Mouse (Mus musculus): ENCODE results near the gene Irs2. TPM values are rescaled to one million over a fixed set of nuclear protein-coding genes. Genes with fewer than 3 reads are reported as not detected.

Gene Irs2
- polyA plus RNA-seq, 1 experiment = 13.9 TPM

GRCm38 (mm10) chr8:10945939-10946740, 62.1 kb downstream of the Irs2 start:
- peak overlapping the region; percentile 69 for H3K27ac ChIP-seq (ENCODE audit: insufficient read depth, low read length)
- H3K4me3 ChIP-seq (ENCODE audit: insufficient read depth, low read length) = no peak overlapping the region
- TF ChIP-seq POLR2A (IDR thresholded peaks at IDR 0.05; ENCODE audit: low read depth, low read length) (peak; percentile 69), CTCF (IDR thresholded peaks at IDR 0.05; ENCODE audit: borderline replicate concordance, insufficient read depth, low read length) (no peak)
- peaks cover 10% of the 10 kb centered on the region for H3K4me1 ChIP-seq (ENCODE audit: control insufficient read depth, insufficient read depth, low read length)

- peaks cover 10% of the 10 kb centered on the region for H3K4me1 ChIP-seq (ENCODE audit: control insufficient read depth, insufficient read depth, low read length)
- TF ChIP-seq CTCF (IDR thresholded peaks at IDR 0.05; ENCODE audit: borderline replicate concordance, insufficient read depth, low read length) = no peak
- no peak for TF ChIP-seq POLR2A (IDR thresholded peaks at IDR 0.05; ENCODE audit: low read depth, low read length)
- peak overlapping the region; percentile 28 for H3K27ac ChIP-seq (ENCODE audit: insufficient read depth, low read length)
- H3K4me3 ChIP-seq (ENCODE audit: insufficient read depth, low read length) = no peak overlapping the region
These were observed 62.8 kb downstream of the Irs2 start for GRCm38 (mm10) chr8:10945490-10945889.

GRCm38 (mm10) chr8:10943314-10944060, 64.8 kb downstream of the Irs2 start:
- Histone ChIP-seq H3K4me1 (ENCODE audit: control insufficient read depth, insufficient read depth, low read length) (peaks cover 13% of the 10 kb centered on the region), H3K27ac (ENCODE audit: insufficient read depth, low read length) (no peak overlapping the region), H3K4me3 (ENCODE audit: insufficient read depth, low read length) (no peak overlapping the region)
- no peak for TF ChIP-seq CTCF (IDR thresholded peaks at IDR 0.05; ENCODE audit: borderline replicate concordance, insufficient read depth, low read length)
- TF ChIP-seq POLR2A (IDR thresholded peaks at IDR 0.05; ENCODE audit: low read depth, low read length) = no peak

- no peak for TF ChIP-seq CTCF (IDR thresholded peaks at IDR 0.05; ENCODE audit: borderline replicate concordance, insufficient read depth, low read length)
- TF ChIP-seq POLR2A (IDR thresholded peaks at IDR 0.05; ENCODE audit: low read depth, low read length) = no peak
- no peak overlapping the region for H3K4me3 ChIP-seq (ENCODE audit: insufficient read depth, low read length)
- H3K4me1 ChIP-seq (ENCODE audit: control insufficient read depth, insufficient read depth, low read length) = peaks cover 2% of the 10 kb centered on the region; the same call in 1 of the 2 replicates
- no peak overlapping the region for H3K27ac ChIP-seq (ENCODE audit: insufficient read depth, low read length)
These were observed 68.4 kb downstream of the Irs2 start for GRCm38 (mm10) chr8:10939883-10940282.

GRCm38 (mm10) chr8:10939210-10939782, 69.0 kb downstream of the Irs2 start:
- Histone ChIP-seq H3K4me3 (ENCODE audit: insufficient read depth, low read length) (no peak overlapping the region), H3K27ac (ENCODE audit: insufficient read depth, low read length) (no peak overlapping the region), H3K4me1 (ENCODE audit: control insufficient read depth, insufficient read depth, low read length) (peaks cover 2% of the 10 kb centered on the region; the same call in 1 of the 2 replicates)
- no peak for TF ChIP-seq POLR2A (IDR thresholded peaks at IDR 0.05; ENCODE audit: low read depth, low read length)
- TF ChIP-seq CTCF (IDR thresholded peaks at IDR 0.05; ENCODE audit: borderline replicate concordance, insufficient read depth, low read length) = no peak

- no peak for TF ChIP-seq CTCF (IDR thresholded peaks at IDR 0.05; ENCODE audit: borderline replicate concordance, insufficient read depth, low read length)
- no peak for TF ChIP-seq POLR2A (IDR thresholded peaks at IDR 0.05; ENCODE audit: low read depth, low read length)
- Histone ChIP-seq H3K27ac (ENCODE audit: insufficient read depth, low read length) (no peak overlapping the region), H3K4me1 (ENCODE audit: control insufficient read depth, insufficient read depth, low read length) (peaks cover 2% of the 10 kb centered on the region; the same call in 1 of the 2 replicates), H3K4me3 (ENCODE audit: insufficient read depth, low read length) (no peak overlapping the region)
These were observed 70.0 kb downstream of the Irs2 start for GRCm38 (mm10) chr8:10938284-10938683.

GRCm38 (mm10) chr8:10936646-10937045, 71.6 kb downstream of the Irs2 start:
- H3K4me3 ChIP-seq (ENCODE audit: insufficient read depth, low read length) = no peak overlapping the region
- TF ChIP-seq POLR2A (IDR thresholded peaks at IDR 0.05; ENCODE audit: low read depth, low read length) = no peak
- no peak overlapping the region for H3K27ac ChIP-seq (ENCODE audit: insufficient read depth, low read length)
- H3K4me1 ChIP-seq (ENCODE audit: control insufficient read depth, insufficient read depth, low read length) = peaks cover 2% of the 10 kb centered on the region; the same call in 1 of the 2 replicates

- H3K4me1 ChIP-seq (ENCODE audit: control insufficient read depth, insufficient read depth, low read length) = peaks cover 8% of the 10 kb centered on the region
- TF ChIP-seq CTCF (IDR thresholded peaks at IDR 0.05; ENCODE audit: borderline replicate concordance, insufficient read depth, low read length) (no peak), POLR2A (IDR thresholded peaks at IDR 0.05; ENCODE audit: low read depth, low read length) (no peak)
- H3K27ac ChIP-seq (ENCODE audit: insufficient read depth, low read length) = no peak overlapping the region
- no peak overlapping the region for H3K4me3 ChIP-seq (ENCODE audit: insufficient read depth, low read length)
These were observed 73.0 kb downstream of the Irs2 start for GRCm38 (mm10) chr8:10935231-10935630.

All from embryonic fibroblast, embryonic 13.5 days (primary cell).